Mouse (Mus musculus): ENCODE measurements around the gene Erfe.

GRCm38 (mm10) chr1:91332102-91332501 is 34.1 kb upstream of the Erfe start:
- TF ChIP-seq CTCF (IDR thresholded peaks at IDR 0.05; ENCODE audit: control insufficient read depth, insufficient read depth, insufficient read length) (no peak), USF1 (IDR thresholded peaks at IDR 0.05; ENCODE audit: low read depth) (no peak), MYOG (IDR thresholded peaks at IDR 0.05; ENCODE audit: control insufficient read depth, extremely low read depth, insufficient read length) (no peak), MAX (IDR thresholded peaks at IDR 0.05) (no peak), FOSL1 (IDR thresholded peaks at IDR 0.05; ENCODE audit: insufficient read depth, low read length, poor library complexity, severe bottlenecking) (no peak), CEBPB (IDR thresholded peaks at IDR 0.05; ENCODE audit: low read depth) (no peak), MYOD1 (IDR thresholded peaks at IDR 0.05; ENCODE audit: control insufficient read depth, insufficient read length, low read depth) (no peak)
